Mouse (Mus musculus) MEL (cell line): ENCODE data around the gene Synpo2. TPM values are rescaled to one million over a fixed set of nuclear protein-coding genes. Genes with fewer than 3 reads are reported as not detected.

Experiments used
- DNase-seq: peaks from one replicate; pipeline ENCODE4 v3.0.0; 2011; ENCODE audit warnings: low read depth, low spot score
- H3K27ac ChIP-seq: 2 replicates; pipeline ENCODE4 v1.5.1; 2012; ENCODE audit warnings: low read depth, mild to moderate bottlenecking, control low read depth, low read length, moderate library complexity; ENCODE audit not compliant: control insufficient read depth
- H3K27me3 ChIP-seq, 2 experiments: fragments of 150-350 bp in 1 of 2; sonication (generic) in 1 of 2; 2 replicates each; pipeline ENCODE4 v1.6.1; 2012; ENCODE audit warnings: low read length in 2 of 2, mild to moderate bottlenecking in 2 of 2, improper control_type of control experiment in 1 of 2, moderate library complexity in 1 of 2; ENCODE audit not compliant: insufficient read depth in 2 of 2, control insufficient read depth in 1 of 2
- H3K36me3 ChIP-seq, 2 experiments: 2 replicates each; pipeline ENCODE4 v1.6.1; 2012 to 2014; ENCODE audit warnings: low read length in 2 of 2, improper control_type of control experiment in 1 of 2, inconsistent platforms in 1 of 2, mild to moderate bottlenecking in 1 of 2; ENCODE audit not compliant: insufficient read depth in 2 of 2, control insufficient read depth in 1 of 2
- H3K4me1 ChIP-seq, 2 experiments: fragments of 150-350 bp in 1 of 2; sonication (generic) in 1 of 2; 2 replicates each; pipeline ENCODE4 v1.6.1; 2012; ENCODE audit warnings: low read length in 2 of 2, improper control_type of control experiment in 1 of 2, mild to moderate bottlenecking in 1 of 2; ENCODE audit not compliant: insufficient read depth in 2 of 2, control insufficient read depth in 1 of 2
- H3K4me3 ChIP-seq, 2 experiments: fragments of 150-350 bp in 1 of 2; sonication (generic) in 1 of 2; 2 replicates each; pipeline ENCODE4 v1.5.1; 2012; ENCODE audit warnings: low read depth in 2 of 2, low read length in 2 of 2, mild to moderate bottlenecking in 2 of 2, moderate library complexity in 2 of 2, control low read depth in 1 of 2, improper control_type of control experiment in 1 of 2; ENCODE audit not compliant: control insufficient read depth in 1 of 2, insufficient read depth in 1 of 2
- H3K79me2 ChIP-seq: 2 replicates; pipeline ENCODE4 v1.6.1; 2012; ENCODE audit warnings: mild to moderate bottlenecking, low read length, moderate library complexity; ENCODE audit not compliant: control insufficient read depth, poor library complexity, insufficient read depth
- H3K9ac ChIP-seq: 2 replicates; pipeline ENCODE4 v1.6.1; 2012; ENCODE audit warnings: low read depth, mild to moderate bottlenecking, control low read depth, low read length, moderate library complexity; ENCODE audit not compliant: control insufficient read depth, poor library complexity, severe bottlenecking
- H3K9me3 ChIP-seq: fragments of 150-350 bp; sonication (generic); replicated peaks from 2 replicates; pipeline ENCODE4 v1.6.1; 2012; ENCODE audit warnings: mild to moderate bottlenecking, low read length, improper control_type of control experiment, moderate library complexity; ENCODE audit not compliant: insufficient read depth
- CHD2 ChIP-seq: IDR thresholded peaks from 2 replicates; pipeline ENCODE4 v1.6.1; 2011; ENCODE audit warnings: low read length, improper control_type of control experiment
- E2F4 ChIP-seq: IDR thresholded peaks from 2 replicates; pipeline ENCODE4 v1.6.1; 2011; ENCODE audit warnings: low read depth, low read length, improper control_type of control experiment, borderline replicate concordance
- ELF1 ChIP-seq: IDR thresholded peaks from 2 replicates; pipeline ENCODE4 v1.6.1; 2014; ENCODE audit warnings: low read depth, mild to moderate bottlenecking, inconsistent platforms, low read length, improper control_type of control experiment, moderate library complexity
- EP300 ChIP-seq, 2 experiments: IDR thresholded peaks; 2 replicates each; pipeline ENCODE4 v1.6.1; 2011; ENCODE audit warnings: improper control_type of control experiment in 2 of 2, low read length in 2 of 2, low read depth in 1 of 2, mild to moderate bottlenecking in 1 of 2
- ETS1 ChIP-seq: IDR thresholded peaks from 2 replicates; pipeline ENCODE4 v1.6.1; 2012; ENCODE audit warnings: low read depth, mild to moderate bottlenecking, inconsistent platforms, low read length, improper control_type of control experiment, moderate library complexity
- GABPA ChIP-seq: IDR thresholded peaks from 2 replicates; pipeline ENCODE4 v1.6.1; 2012; ENCODE audit warnings: low read depth, mild to moderate bottlenecking, inconsistent platforms, low read length, improper control_type of control experiment, moderate library complexity
- JUND ChIP-seq: IDR thresholded peaks from 2 replicates; pipeline ENCODE4 v1.6.1; 2011; ENCODE audit warnings: low read depth, mild to moderate bottlenecking, improper control_type of control experiment, low read length
- MAZ ChIP-seq: IDR thresholded peaks from 2 replicates; pipeline ENCODE4 v1.6.1; 2012; ENCODE audit warnings: low read depth, mild to moderate bottlenecking, inconsistent platforms, low read length, improper control_type of control experiment
- MEF2A ChIP-seq: IDR thresholded peaks from 2 replicates; pipeline ENCODE4 v1.6.1; 2014; ENCODE audit warnings: low read depth, mild to moderate bottlenecking, inconsistent platforms, low read length, improper control_type of control experiment; ENCODE audit not compliant: poor library complexity, insufficient replicate concordance, severe bottlenecking; ENCODE audit errors: extremely low read depth
- NELFE ChIP-seq: IDR thresholded peaks from 2 replicates; pipeline ENCODE4 v1.6.1; 2011; ENCODE audit warnings: low read depth, low read length, improper control_type of control experiment
- POLR2A ChIP-seq, 2 experiments: IDR thresholded peaks; 2 replicates each; pipeline ENCODE4 v1.6.1; 2011 to 2012; ENCODE audit warnings: low read length in 2 of 2, mild to moderate bottlenecking in 2 of 2, control low read depth in 1 of 2, improper control_type of control experiment in 1 of 2, low read depth in 1 of 2, moderate library complexity in 1 of 2; ENCODE audit not compliant: control insufficient read depth in 1 of 2, insufficient read depth in 1 of 2, poor library complexity in 1 of 2
- SIN3A ChIP-seq: IDR thresholded peaks from 2 replicates; pipeline ENCODE4 v1.6.1; 2012; ENCODE audit warnings: low read length, improper control_type of control experiment, inconsistent platforms
- SMC3 ChIP-seq: IDR thresholded peaks from 2 replicates; pipeline ENCODE4 v1.6.1; 2011; ENCODE audit warnings: low read depth, low read length, improper control_type of control experiment
- TAL1 ChIP-seq: IDR thresholded peaks from 2 replicates; pipeline ENCODE4 v1.6.1; 2012; ENCODE audit warnings: mild to moderate bottlenecking, inconsistent platforms, low read length, moderate library complexity, mixed read lengths
- UBTF ChIP-seq: IDR thresholded peaks from 2 replicates; pipeline ENCODE4 v1.6.1; 2012; ENCODE audit warnings: low read depth, mild to moderate bottlenecking, inconsistent platforms, low read length, improper control_type of control experiment, moderate library complexity, borderline replicate concordance; ENCODE audit not compliant: insufficient read depth
- USF2 ChIP-seq, 2 experiments: IDR thresholded peaks; 2 replicates each; pipeline ENCODE4 v1.6.1; 2011 to 2012; ENCODE audit warnings: improper control_type of control experiment in 2 of 2, low read length in 2 of 2, borderline replicate concordance in 1 of 2, inconsistent platforms in 1 of 2, low read depth in 1 of 2, mild to moderate bottlenecking in 1 of 2; ENCODE audit not compliant: insufficient read depth in 1 of 2
- polyA plus RNA-seq, 2 experiments: library from polyadenylated mRNA; stranded (reverse) in 1 of 2; unstranded in 1 of 2; fragments of >175 nt in 1 of 2; fragments of >200 nt in 1 of 2; gene quantifications; 2 replicates each; pipeline versions ENCODE4 v1.2.1 to v1.2.4; 2012; ENCODE audit warnings: low replicate concordance in 2 of 2, low read depth in 1 of 2; ENCODE audit not compliant: insufficient read length in 2 of 2, insufficient read depth in 1 of 2, missing spikeins in 1 of 2
- total RNA-seq: library from RNA; depleted of rRNA; stranded (reverse); fragments of 300-350 nt; gene quantifications from 2 replicates; pipeline ENCODE4 v1.2.3, GENCODE M21; 2012

Synpo2 gene
- total and polyA plus RNA-seq, 3 experiments, result 0.04 TPM; not detected in 2

GRCm38 (mm10) chr3:123058832-123059231 is 177.1 kb downstream of the Synpo2 start:
- Histone ChIP-seq H3K4me1 (no peaks in the 10 kb centered on the region), H3K9ac (no peak overlapping the region), H3K27me3 (peaks cover 0 to 1% of the 10 kb centered on the region in 2 experiments; a peak in 1 of 4 replicates), H3K9me3 (no peaks in the 10 kb centered on the region), H3K27ac (no peak overlapping the region)
- TF ChIP-seq SMC3 (no peak), NELFE (no peak), MAZ (no peak), CHD2 (no peak)
- TF ChIP-seq, all 39 proteins: peak for 0
- Histone ChIP-seq H3K36me3 (no peaks in the 10 kb centered on the region), H3K79me2 (no peaks in the 10 kb centered on the region), H3K4me3 (no peak overlapping the region)
- no peak for DNase-seq

- Histone ChIP-seq H3K4me1 (no peaks in the 10 kb centered on the region), H3K9me3 (no peaks in the 10 kb centered on the region), H3K27ac (no peak overlapping the region), H3K9ac (no peak overlapping the region), H3K4me3 (no peak overlapping the region), H3K27me3 (peaks cover 0 to 1% of the 10 kb centered on the region in 2 experiments; a peak in 1 of 4 replicates), H3K79me2 (no peaks in the 10 kb centered on the region), H3K36me3 (no peaks in the 10 kb centered on the region)
- no peak for DNase-seq
- TF ChIP-seq EP300 (IDR thresholded peaks at IDR 0.05; ENCODE audit: low read depth in 1 of 2, low read length in 2 of 2) (no peak), MEF2A (no peak), ETS1 (no peak), CHD2 (no peak), UBTF (no peak), ELF1 (no peak), SIN3A (no peak), E2F4 (no peak), NELFE (no peak), TAL1 (no peak), JUND (no peak), POLR2A (IDR thresholded peaks at IDR 0.05; ENCODE audit: control insufficient read depth in 1 of 2, insufficient read depth in 1 of 2, low read depth in 1 of 2, low read length in 2 of 2, poor library complexity in 1 of 2) (no peak), GABPA (no peak), USF2 (IDR thresholded peaks at IDR 0.05; ENCODE audit: borderline replicate concordance in 1 of 2, insufficient read depth in 1 of 2, low read depth in 1 of 2, low read length in 2 of 2) (no peak)
These were observed 181.8 kb downstream of the Synpo2 start for GRCm38 (mm10) chr3:123054178-123054577.
